Mouse (Mus musculus) lung, embryonic 16.5 days (tissue): ENCODE results near the gene Tnfaip2. TPM values are rescaled to one million over a fixed set of nuclear protein-coding genes. Genes with fewer than 3 reads are reported as not detected.
A peak's percentile ranks its signal among the peaks of the same experiment; 100 is the strongest.

Experiments
- ATAC-seq: fragments of 200-750 bp; cut with Nextera tagmentation; 2 replicates; pipeline ENCODE4 v1.8.0; 2017; ENCODE audit warnings: low read depth, mild to moderate bottlenecking, moderate library complexity
- H3K27ac ChIP-seq: fragments of 300-500 bp; sonication (generic); 2 replicates; pipeline ENCODE4 v1.5.1; 2014; ENCODE audit warnings: mild to moderate bottlenecking, control low read depth, low read length
- H3K27me3 ChIP-seq: fragments of 300-500 bp; sonication (generic); 2 replicates; pipeline ENCODE4 v1.6.1; 2014; ENCODE audit warnings: low read depth, low read length, mixed read lengths; ENCODE audit not compliant: control insufficient read depth, insufficient read depth
- H3K36me3 ChIP-seq: fragments of 300-500 bp; sonication (generic); 2 replicates; pipeline ENCODE4 v1.6.1; 2014; ENCODE audit warnings: low read length; ENCODE audit not compliant: control insufficient read depth, insufficient read depth
- H3K4me1 ChIP-seq: fragments of 300-500 bp; sonication (generic); replicated peaks from 2 replicates; pipeline ENCODE4 v1.6.1; 2014; ENCODE audit warnings: low read length, mixed read lengths; ENCODE audit not compliant: control insufficient read depth, insufficient read depth
- H3K4me2 ChIP-seq: fragments of 300-500 bp; sonication (generic); 2 replicates; pipeline ENCODE4 v1.6.1; 2014; ENCODE audit warnings: low read depth, low read length, control low read depth
- H3K4me3 ChIP-seq: fragments of 300-500 bp; sonication (generic); 2 replicates; pipeline ENCODE4 v1.5.1; 2014; ENCODE audit warnings: mild to moderate bottlenecking, low read length, control low read depth
- H3K9ac ChIP-seq: fragments of 300-500 bp; sonication (generic); 2 replicates; pipeline ENCODE4 v1.6.1; 2014; ENCODE audit warnings: low read length, control low read depth
- H3K9me3 ChIP-seq: fragments of 300-500 bp; sonication (generic); 2 replicates; pipeline ENCODE4 v1.6.1; 2016; ENCODE audit warnings: low read length; ENCODE audit not compliant: control insufficient read depth
- WGBS: fragments of 180-500 bp; shearing (Covaris S2); extraction: QIAGEN DNeasy Blood & Tissue Kit; methylation state at CpG from one replicate; pipeline ENCODE4 v1.1.7; 2014; 5-methylcytosine and 5-hydroxymethylcytosine counted together
- polyA plus RNA-seq: library from polyadenylated mRNA; unstranded; fragments of >200 nt; fragmentation: Nextera tagmentation; extraction: Ambion mirVana; gene quantifications from 2 replicates; pipeline ENCODE4 v1.2.1, GENCODE M21; 2015

Gene Tnfaip2
- polyA plus RNA-seq = 4.0 and 6.9 TPM in 2 replicates

- peaks cover 18% of the 10 kb centered on the region for H3K4me1 ChIP-seq
- peak within 1 kb of the TSS; percentile 83 for H3K4me2 ChIP-seq
- H3K27me3 ChIP-seq = peaks cover 65% of the 10 kb centered on the region
- H3K27ac ChIP-seq = peak within 1 kb of the TSS; percentile 12; the same call in 1 of the 2 replicates
- no peaks in the 10 kb centered on the region for H3K9me3 ChIP-seq
- H3K4me3 ChIP-seq = peak within 1 kb of the TSS; percentile 49
- peak; percentile 82 for ATAC-seq
- WGBS = under 1% methylated on average over 47 of the region's 48 CpGs
- H3K9ac ChIP-seq = peak within 1 kb of the TSS; percentile 57
- no peaks in the 10 kb centered on the region for H3K36me3 ChIP-seq
These were observed at the start of gene Tnfaip2 for GRCm38 (mm10) chr12:111442309-111443010. Tnfaip2 (plus strand) TSS chr12:111442469.

GRCm38 (mm10) chr12:111394008-111394407 lies 48.3 kb upstream of the Tnfaip2 start:
- H3K4me2 ChIP-seq = no peak overlapping the region
- H3K36me3 ChIP-seq = no peaks in the 10 kb centered on the region
- H3K9me3 ChIP-seq = no peaks in the 10 kb centered on the region
- WGBS = 82% methylated on average over 6 of the region's 6 CpGs
- no peaks in the 10 kb centered on the region for H3K4me1 ChIP-seq
- H3K27me3 ChIP-seq = no peaks in the 10 kb centered on the region
- no peak overlapping the region for H3K27ac ChIP-seq
- ATAC-seq = no peak
- no peak overlapping the region for H3K4me3 ChIP-seq
- H3K9ac ChIP-seq = no peak overlapping the region

GRCm38 (mm10) chr12:111396997-111397396 lies 45.3 kb upstream of the Tnfaip2 start:
- Histone ChIP-seq H3K4me3 (no peak overlapping the region), H3K4me2 (no peak overlapping the region), H3K36me3 (no peaks in the 10 kb centered on the region), H3K9me3 (no peaks in the 10 kb centered on the region), H3K27me3 (no peaks in the 10 kb centered on the region), H3K27ac (no peak overlapping the region), H3K4me1 (0 out of 2 replicates have a peak, but pooled peaks cover 2% of the 10 kb centered on the region), H3K9ac (no peak overlapping the region)
- no peak for ATAC-seq
- 56% methylated on average over 5 of the region's 5 CpGs for WGBS

- peaks cover 7% of the 10 kb centered on the region; the same call in 1 of the 2 replicates for H3K27me3 ChIP-seq
- no peaks in the 10 kb centered on the region for H3K36me3 ChIP-seq
- H3K9me3 ChIP-seq = no peaks in the 10 kb centered on the region
- 17% methylated on average over 15 of the region's 15 CpGs for WGBS
- no peak overlapping the region for H3K9ac ChIP-seq
- no peak overlapping the region for H3K4me2 ChIP-seq
- H3K4me3 ChIP-seq = no peak overlapping the region
- peaks cover 4% of the 10 kb centered on the region; the same call in 1 of the 2 replicates for H3K4me1 ChIP-seq
- peak; percentile 71 for ATAC-seq
- no peak overlapping the region for H3K27ac ChIP-seq
These were observed 40.6 kb upstream of the Tnfaip2 start for GRCm38 (mm10) chr12:111401454-111402184.

- Histone ChIP-seq H3K9ac (no peak overlapping the region), H3K4me1 (peaks cover 6% of the 10 kb centered on the region; the same call in 1 of the 2 replicates), H3K4me2 (no peak overlapping the region), H3K27ac (no peak overlapping the region), H3K4me3 (no peak overlapping the region), H3K36me3 (no peaks in the 10 kb centered on the region), H3K27me3 (peaks cover 14% of the 10 kb centered on the region), H3K9me3 (no peaks in the 10 kb centered on the region)
- no peak for ATAC-seq
- WGBS = 48% methylated on average over 10 of the region's 10 CpGs
These were observed 37.4 kb upstream of the Tnfaip2 start for GRCm38 (mm10) chr12:111404880-111405279.

- ATAC-seq = peak; percentile 36; the same call in 1 of the 2 replicates
- H3K4me2 ChIP-seq = peak within 1 kb of the TSS; percentile 41
- no peaks in the 10 kb centered on the region for H3K9me3 ChIP-seq
- H3K9ac ChIP-seq = 0 out of 2 replicates have a peak within 1 kb of the TSS, but pooled peaks have one; percentile 14
- WGBS = 3% methylated on average over 24 of the region's 24 CpGs
- peaks cover 5% of the 10 kb centered on the region; the same call in 1 of the 2 replicates for H3K4me1 ChIP-seq
- H3K36me3 ChIP-seq = no peaks in the 10 kb centered on the region
- peak within 1 kb of the TSS; percentile 20 for H3K4me3 ChIP-seq
- peaks cover 14% of the 10 kb centered on the region for H3K27me3 ChIP-seq
- no peak within 1 kb of the TSS for H3K27ac ChIP-seq
These were observed 35.6 kb upstream of the Tnfaip2 start, which contains the start of gene Lbhd2 for GRCm38 (mm10) chr12:111406622-111407021. Lbhd2 (plus strand) TSS chr12:111406809.

- peaks cover 12% of the 10 kb centered on the region for H3K27me3 ChIP-seq
- no peak overlapping the region for H3K9ac ChIP-seq
- H3K9me3 ChIP-seq = no peaks in the 10 kb centered on the region
- 34% methylated on average over 5 of the region's 5 CpGs for WGBS
- H3K4me3 ChIP-seq = no peak overlapping the region
- H3K4me2 ChIP-seq = no peak overlapping the region
- H3K4me1 ChIP-seq = peaks cover 21% of the 10 kb centered on the region; the same call in 1 of the 2 replicates
- no peak overlapping the region for H3K27ac ChIP-seq
- no peaks in the 10 kb centered on the region for H3K36me3 ChIP-seq
- no peak for ATAC-seq
These were observed 32.7 kb upstream of the Tnfaip2 start for GRCm38 (mm10) chr12:111409583-111409982.

- H3K27ac ChIP-seq = no peak overlapping the region
These were observed 30.5 kb upstream of the Tnfaip2 start for GRCm38 (mm10) chr12:111411631-111412355.

More at GRCm38 (mm10) chr12:111411631-111412355, 30.5 kb upstream of the Tnfaip2 start:
- no peaks in the 10 kb centered on the region for H3K36me3 ChIP-seq
- H3K4me1 ChIP-seq = peaks cover 21% of the 10 kb centered on the region
- H3K4me3 ChIP-seq = no peak overlapping the region
- 64% methylated on average over 8 of the region's 8 CpGs for WGBS
- ATAC-seq = no peak
- H3K4me2 ChIP-seq = no peak overlapping the region
- H3K9ac ChIP-seq = no peak overlapping the region
- H3K9me3 ChIP-seq = no peaks in the 10 kb centered on the region
- H3K27me3 ChIP-seq = peaks cover 6% of the 10 kb centered on the region
